In genomic region chr8:8656578-8657441, GRCm38 (mm10) we compare ENCODE assay signal across 10 mouse cellular contexts. TPM values are rescaled to one million over a fixed set of nuclear protein-coding genes. Genes with fewer than 3 reads are reported as not detected.
DNase-seq lines count a peak whose midpoint lies in the region; ATAC-seq and TF ChIP-seq lines count a peak whose summit lies in the region.
"Had no signal": no experiment of that assay in that cellular context is flagged by ENCODE, and none has a peak within 500 bp of the region (broad histone marks: within the 10 kb centered on the region; RNA-seq: fewer than 3 reads in every experiment).

No protein-coding gene starts in this region.

- peak overlapping the region; percentile 86 for H3K4me2 ChIP-seq in embryonic facial prominence, embryonic 13.5 days
- H3K4me2 ChIP-seq in intestine, embryonic 16.5 days (ENCODE audit: low read depth, low read length) = peak overlapping the region; percentile 1
- H3K4me2 ChIP-seq: liver, embryonic 15.5 days had no signal

- no peak for TF ChIP-seq CTCF in left cerebral cortex, adult 2 months (IDR thresholded peaks at IDR 0.05)

- H3K36me3 ChIP-seq in embryonic facial prominence, embryonic 13.5 days = no peaks in the 10 kb centered on the region
- H3K36me3 ChIP-seq in intestine, embryonic 16.5 days (ENCODE audit: control insufficient read depth, insufficient read depth, low read length) = no peaks in the 10 kb centered on the region
- H3K36me3 ChIP-seq: liver, embryonic 15.5 days had no signal

- no peak for DNase-seq in left cerebral cortex, adult 2 months (ENCODE audit: extremely low spot score in 1 of 2, low spot score in 2 of 2)
- no peak for DNase-seq in left cerebral cortex, adult 8-10 months (ENCODE audit: low spot score in 2 of 2)
- DNase-seq in retina, embryonic 14.5 days (ENCODE audit: low spot score) = peak; percentile 38
- DNase-seq in cerebellum, adult 9-10 months = no peak
- no peak for DNase-seq in cerebellum, postnatal 36 days
- DNase-seq in gastrocnemius, adult 8-10 months (ENCODE audit: low spot score in 2 of 2) = no peak

- H3K9me3 ChIP-seq in embryonic facial prominence, embryonic 13.5 days = no peaks in the 10 kb centered on the region
- no peaks in the 10 kb centered on the region for H3K9me3 ChIP-seq in intestine, embryonic 16.5 days (ENCODE audit: control insufficient read depth, low read length)
- H3K9me3 ChIP-seq: liver, embryonic 15.5 days had no signal

- peak overlapping the region; percentile 95 for H3K4me3 ChIP-seq in left cerebral cortex, adult 2 months
- peak overlapping the region; percentile 95 for H3K4me3 ChIP-seq in embryonic facial prominence, embryonic 13.5 days
- H3K4me3 ChIP-seq in intestine, embryonic 16.5 days (ENCODE audit: low read length) = peak overlapping the region; percentile 16
- H3K4me3 ChIP-seq: liver, embryonic 15.5 days had no signal

- WGBS in embryonic facial prominence, embryonic 13.5 days = 15% methylated on average over 14 of the region's 14 CpGs
- 40% methylated on average over 14 of the region's 14 CpGs for WGBS in intestine, embryonic 16.5 days

- H3K27me3 ChIP-seq in embryonic facial prominence, embryonic 13.5 days = no peaks in the 10 kb centered on the region
- H3K27me3 ChIP-seq in intestine, embryonic 16.5 days (replicated peaks; ENCODE audit: control insufficient read depth, insufficient read depth, low read length) = no peaks in the 10 kb centered on the region
- H3K27me3 ChIP-seq: Patski had no signal

- peak overlapping the region; percentile 64 for H3K9ac ChIP-seq in embryonic facial prominence, embryonic 13.5 days
- H3K9ac ChIP-seq in intestine, embryonic 16.5 days (ENCODE audit: low read depth, low read length) = no peak overlapping the region; the same call in 1 of the 2 replicates
- H3K9ac ChIP-seq: liver, embryonic 15.5 days had no signal

- peak overlapping the region; percentile 69 for H3K27ac ChIP-seq in left cerebral cortex, adult 2 months
- H3K27ac ChIP-seq in embryonic facial prominence, embryonic 13.5 days = peak overlapping the region; percentile 33; the same call in 1 of the 2 replicates
- H3K27ac ChIP-seq in intestine, embryonic 16.5 days (ENCODE audit: low read length) = no peak overlapping the region
- H3K27ac ChIP-seq: liver, embryonic 15.5 days had no signal

- intact Hi-C loops in left cerebral cortex, adult 2 months (cut with DNase I) = loop anchor here (5.0 to 10.0 kb wide), 3 partner anchors 612 to 1640 kb away; no protein-coding TSS in a partner anchor

- H3K4me1 ChIP-seq in embryonic facial prominence, embryonic 13.5 days = peaks cover 61% of the 10 kb centered on the region
- peaks cover 14% of the 10 kb centered on the region for H3K4me1 ChIP-seq in intestine, embryonic 16.5 days (ENCODE audit: control insufficient read depth, insufficient read depth, low read length)

- no peak for ATAC-seq in embryonic facial prominence, embryonic 13.5 days (ENCODE audit: insufficient number of reproducible peaks, insufficient read depth, low FRiP score, low TSS enrichment, low read depth)
- ATAC-seq in intestine, embryonic 16.5 days = no peak
- ATAC-seq: Patski had no signal

RNA-seq across cellular contexts. Expression of gene Efnb2, which starts 4.2 kb away (rescaled TPM):
- 10 to 100 TPM; 61.3 to 62.8 TPM for total RNA-seq in left cerebral cortex, adult 2 months (2021)
- total RNA-seq in left cerebral cortex, adult 8-10 months (2022) = 10 to 100 TPM; 54.0 to 68.6 (median 62.9) TPM
- 30.9 and 37.1 TPM in 2 replicates for polyA plus RNA-seq in embryonic facial prominence, embryonic 13.5 days (2015; fragmentation: Nextera tagmentation; extraction: Ambion mirVana)
- polyA plus RNA-seq in intestine, embryonic 16.5 days (2015; fragmentation: Nextera tagmentation; extraction: Ambion mirVana) = 4.9 and 8.6 TPM in 2 replicates
- 1 to 10 TPM; 3.3 to 5.5 (median 4.0) TPM for total RNA-seq in gastrocnemius, adult 8-10 months (2022)

RNA-seq across cellular contexts. Expression of gene Arglu1, which starts 33.5 kb away (rescaled TPM):
- total RNA-seq in left cerebral cortex, adult 2 months (2021) = 100 to 1,000 TPM; 102 to 109 TPM
- total RNA-seq in left cerebral cortex, adult 8-10 months (2022) = 100 to 1,000 TPM in 1 of 4 experiments, 10 to 100 TPM in 3; 83.0 to 105 (median 89.5) TPM
- 184 and 194 TPM in 2 replicates for polyA plus RNA-seq in embryonic facial prominence, embryonic 13.5 days (2015; fragmentation: Nextera tagmentation; extraction: Ambion mirVana)
- 66.3 and 68.9 TPM in 2 replicates for polyA plus RNA-seq in intestine, embryonic 16.5 days (2015; fragmentation: Nextera tagmentation; extraction: Ambion mirVana)
- total RNA-seq in gastrocnemius, adult 8-10 months (2022) = 10 to 100 TPM; 27.8 to 38.6 (median 33.2) TPM

Comparison
In these comparisons a context has a peak if more than half of its experiments do, and no peak if none do; other contexts are left out.
1. H3K4me3 ChIP-seq: peak in every context shown above with its lines; median percentile 95 in left cerebral cortex, adult 2 months; 95 in embryonic facial prominence, embryonic 13.5 days; 16 in intestine, embryonic 16.5 days.
2. RNA of gene Efnb2, which starts 4.2 kb away (total RNA-seq): 54.0 to 68.6 TPM in left cerebral cortex, adult 8-10 months and 61.3 to 62.8 TPM in left cerebral cortex, adult 2 months; 3.3 to 5.5 TPM in gastrocnemius, adult 8-10 months; every median in the first group is over 4 times any median in the second.